Mouse (Mus musculus) v-Abl transformed pro-B cells (cell line): ENCODE data around the gene Cubn.

Source experiments
- in situ Hi-C, 2 experiments: fragments of 400-800 bp; cut with MboI; formaldehyde crosslinking; loops; one replicate each; pipeline ENCODE4 v1.15.1; 2025; ENCODE audit not compliant: unreplicated experiment in 2 of 2

Cubn gene

GRCm38 (mm10) chr2:13410660-13411059 is 81.0 kb downstream of the Cubn start:
- in situ Hi-C loops: loop anchor here (5.0 to 25.0 kb wide), 6 partner anchors 124 to 1773 kb away; partner anchors contain the start of genes Vim (in 2 of the 2), Gm17490 (in 1 of the 2), Il2ra (in 1 of the 2) and Mrc1 (in 1 of the 2)

- in situ Hi-C loops: loop anchor here (5.0 to 25.0 kb wide), 7 partner anchors 105 to 1773 kb away; partner anchors contain the start of genes Vim (in 2 of the 2), Gm17490 (in 1 of the 2), Il2ra (in 1 of the 2) and Mrc1 (in 1 of the 2)
Measured at GRCm38 (mm10) chr2:13409767-13410519, 81.7 kb downstream of the Cubn start.

GRCm38 (mm10) chr2:13408333-13408732 is 83.3 kb downstream of the Cubn start:
- in situ Hi-C loops: loop anchor here (10.0 to 25.0 kb wide), 4 partner anchors 104 to 1771 kb away; partner anchors contain the start of genes Gm17490 (in 1 of the 2), Il2ra (in 1 of the 2) and Mrc1 (in 1 of the 2)

- in situ Hi-C loops: loop anchor here (10.0 to 25.0 kb wide), 4 partner anchors 103 to 1770 kb away; partner anchors contain the start of genes Gm17490 (in 1 of the 2), Il2ra (in 1 of the 2) and Mrc1 (in 1 of the 2)
Measured at GRCm38 (mm10) chr2:13407698-13408097, 83.9 kb downstream of the Cubn start.

GRCm38 (mm10) chr2:13407272-13407671 is 84.3 kb downstream of the Cubn start:
- in situ Hi-C loops: loop anchor here (10.0 to 25.0 kb wide), 4 partner anchors 102 to 1770 kb away; partner anchors contain the start of genes Gm17490 (in 1 of the 2), Il2ra (in 1 of the 2) and Mrc1 (in 1 of the 2)

DNA sequence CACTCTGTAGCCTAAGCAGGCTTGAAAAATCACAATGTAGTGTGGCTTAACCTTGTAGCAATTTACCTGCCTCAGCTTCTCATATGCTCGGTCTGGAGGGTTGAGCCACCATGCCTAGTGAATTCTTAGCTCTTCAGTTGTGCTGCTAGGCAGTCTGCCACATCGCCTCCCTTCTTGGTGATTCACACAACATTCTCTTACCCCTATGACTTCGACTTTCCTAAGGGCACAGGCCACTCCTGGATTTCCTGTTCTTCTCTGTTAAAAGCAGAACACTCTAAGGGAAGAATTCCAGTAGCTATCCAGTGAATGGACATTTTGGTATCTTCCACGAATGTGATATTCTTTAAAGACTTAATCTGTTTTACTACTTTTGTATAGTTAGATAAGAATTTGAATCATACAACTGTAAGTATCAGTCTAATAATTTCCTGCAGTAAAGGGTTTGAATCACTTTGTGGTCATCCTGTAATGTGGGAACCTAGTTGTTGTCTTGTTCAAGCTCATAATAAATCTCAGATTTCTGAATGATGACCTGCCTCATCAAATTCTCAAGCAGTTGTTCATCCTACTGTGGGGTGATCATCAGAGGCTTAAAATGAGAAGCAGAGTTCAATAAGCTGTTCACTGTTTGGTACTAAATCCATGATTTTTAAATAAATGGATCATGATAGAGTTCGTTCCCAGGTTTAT is 86.5 kb downstream of the Cubn start:
- in situ Hi-C loops: loop anchor here (10.0 to 25.0 kb wide), 4 partner anchors 100 to 1768 kb away; partner anchors contain the start of genes Gm17490 (in 1 of the 2), Il2ra (in 1 of the 2) and Mrc1 (in 1 of the 2)

DNA sequence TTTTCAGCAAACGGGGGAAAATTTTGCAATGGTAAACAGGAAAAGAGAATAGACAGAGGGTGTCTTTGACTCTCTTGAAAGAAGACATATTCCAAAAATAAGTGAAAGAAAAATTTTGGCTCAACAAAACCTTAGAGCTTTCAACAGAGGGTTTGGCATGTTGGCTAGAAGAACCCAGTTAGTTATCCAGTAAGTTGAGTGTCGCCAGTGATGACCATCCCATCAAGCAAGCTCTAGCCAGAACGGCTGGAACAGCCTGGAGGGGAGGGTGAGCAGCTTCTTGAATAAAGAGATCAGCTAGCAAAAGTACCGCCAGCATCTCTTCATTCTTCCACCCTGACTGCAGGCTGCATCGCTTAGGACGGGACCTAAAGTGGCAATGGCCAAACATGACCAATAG is 90.8 kb downstream of the Cubn start:
- in situ Hi-C loops: loop anchor here (10.0 to 25.0 kb wide), 4 partner anchors 96 to 1764 kb away; partner anchors contain the start of genes Gm17490 (in 1 of the 2), Il2ra (in 1 of the 2) and Mrc1 (in 1 of the 2)

DNA sequence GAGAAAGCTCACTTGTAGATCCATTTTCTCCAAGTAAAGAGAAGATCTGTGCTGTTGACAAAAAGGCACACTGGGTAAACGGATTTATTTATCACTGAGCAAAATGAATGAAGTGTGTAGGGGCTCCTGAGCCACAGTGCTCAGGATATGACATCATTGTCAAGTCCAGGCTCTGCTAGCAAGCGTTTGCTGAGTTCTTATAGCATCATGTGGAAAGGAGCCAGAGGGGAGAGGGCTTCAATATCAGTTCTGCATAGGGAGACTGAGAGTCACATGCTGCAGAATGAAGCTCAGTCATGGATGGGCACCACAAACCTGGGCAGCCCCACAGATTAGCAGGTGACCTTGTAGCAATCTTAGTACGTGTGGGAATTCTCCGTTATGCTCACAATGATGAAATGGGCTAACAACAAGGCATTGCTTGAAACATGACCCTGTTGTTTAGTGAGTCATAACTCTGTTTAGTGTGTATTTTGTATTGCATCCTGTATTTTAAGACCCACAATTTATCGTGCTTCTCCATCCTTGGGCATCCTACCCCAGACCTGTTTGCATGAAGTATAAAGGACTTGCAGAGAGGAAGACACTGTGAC is 92.0 kb downstream of the Cubn start:
- in situ Hi-C loops: loop anchor here (10.0 to 25.0 kb wide), 4 partner anchors 95 to 1762 kb away; partner anchors contain the start of genes Gm17490 (in 1 of the 2), Il2ra (in 1 of the 2) and Mrc1 (in 1 of the 2)

GRCm38 (mm10) chr2:13398955-13399354 is 92.7 kb downstream of the Cubn start:
- in situ Hi-C loops: no loop called here

- in situ Hi-C loops: no loop called here
Measured at GRCm38 (mm10) chr2:13398551-13398950, 93.1 kb downstream of the Cubn start.

- in situ Hi-C loops: no loop called here
Measured at GRCm38 (mm10) chr2:13396124-13396540, 95.5 kb downstream of the Cubn start.

DNA sequence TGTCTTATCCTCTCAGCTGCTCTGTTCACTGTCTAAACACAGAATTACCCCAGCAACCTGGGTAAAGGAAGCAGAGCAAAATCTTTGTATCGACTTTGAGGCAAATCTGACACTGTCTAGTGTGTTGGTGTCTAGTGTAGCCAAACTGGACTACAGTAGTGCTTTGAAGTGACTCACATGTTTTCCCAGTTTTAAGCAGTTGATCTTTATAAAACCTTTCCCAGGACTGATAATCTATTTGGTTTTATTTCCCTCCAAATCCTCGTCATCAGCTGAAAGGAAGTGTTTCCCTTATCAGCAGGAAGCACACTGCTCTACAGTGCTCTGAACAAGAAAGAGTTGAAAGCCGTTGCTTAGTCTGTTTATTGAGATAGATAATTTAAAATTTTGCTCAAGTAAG is 100.6 kb downstream of the Cubn start:
- in situ Hi-C loops: no loop called here

- in situ Hi-C loops: no loop called here
Measured at GRCm38 (mm10) chr2:13386631-13387030, 105.0 kb downstream of the Cubn start.

- in situ Hi-C loops: no loop called here
Measured at GRCm38 (mm10) chr2:13385542-13386345, 105.9 kb downstream of the Cubn start.

DNA sequence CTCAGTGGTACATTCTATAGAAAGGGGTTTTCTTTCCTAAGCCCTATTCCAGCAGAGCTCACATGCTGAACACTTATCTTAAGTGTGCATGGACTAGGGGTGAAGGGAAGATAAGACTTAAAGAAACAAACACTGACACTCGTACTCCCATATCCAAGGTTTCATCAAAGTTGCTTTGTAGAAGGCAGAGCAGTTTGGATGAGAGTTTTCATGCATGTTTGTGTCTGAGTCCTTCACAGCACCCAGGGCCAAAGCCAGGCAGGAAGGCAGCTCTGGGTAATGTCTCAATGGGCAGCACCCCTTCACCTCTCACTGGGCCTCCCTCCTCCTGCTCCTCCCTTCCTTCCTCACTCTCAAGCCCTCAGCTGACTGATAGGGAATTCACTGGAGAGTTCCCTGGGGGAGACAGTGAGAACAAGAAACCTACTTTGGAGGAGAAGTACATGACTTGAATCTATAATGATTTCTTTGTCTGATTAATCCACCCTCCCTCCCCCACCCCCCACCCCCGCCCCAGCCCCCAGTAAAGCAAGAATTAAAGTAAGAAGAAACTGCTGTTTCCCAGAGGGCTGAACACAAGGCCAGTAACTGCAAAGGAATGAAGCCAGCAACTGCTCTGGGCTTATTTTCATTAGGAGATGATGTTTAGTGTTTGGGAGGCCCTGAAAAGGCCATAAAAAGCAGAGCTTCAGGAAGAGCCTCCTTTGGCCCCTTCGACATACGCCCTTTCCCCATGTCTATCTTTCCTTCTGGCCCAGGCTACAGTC is 106.7 kb downstream of the Cubn start:
- in situ Hi-C loops: no loop called here

- in situ Hi-C loops: no loop called here
Measured at GRCm38 (mm10) chr2:13376166-13376565, 115.4 kb downstream of the Cubn start.

GRCm38 (mm10) chr2:13373291-13373690 is 118.3 kb downstream of the Cubn start:
- in situ Hi-C loops: no loop called here

DNA sequence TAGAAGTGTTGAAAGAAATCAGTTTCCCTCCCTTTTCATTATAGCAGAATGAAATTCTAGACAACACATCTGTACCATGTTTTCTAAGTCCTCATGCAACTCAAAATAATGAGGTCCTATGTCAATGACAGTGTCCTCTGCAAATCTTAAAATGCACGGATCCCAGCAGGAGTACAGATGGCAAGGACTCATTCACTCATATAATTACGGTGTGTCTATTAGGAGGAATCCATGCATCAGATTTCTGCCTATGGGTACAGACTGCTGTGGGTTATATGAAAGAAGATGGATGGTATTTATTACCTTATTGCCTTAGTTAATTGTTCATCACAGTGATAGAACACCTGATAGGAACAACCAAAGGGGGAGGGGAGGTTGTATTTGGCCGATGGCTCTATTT is 118.8 kb downstream of the Cubn start:
- in situ Hi-C loops: no loop called here
